Mouse (Mus musculus) heart, postnatal 14 days (tissue): Measurements from ENCODE around the gene Taar3. TPM values are rescaled to one million over a fixed set of nuclear protein-coding genes. Genes with fewer than 3 reads are reported as not detected.

Experiments used
- DNase-seq, 2 experiments: peaks; one replicate each; pipeline ENCODE4 v3.0.0; 2021 to 2022
- intact Hi-C: fragments of 180-260 bp; cut with DNase I; formaldehyde crosslinking; loops from one replicate; pipeline ENCODE4 v1.15.1; 2025
- long read RNA-seq, 2 experiments: library from polyadenylated mRNA; stranded (forward); transcript quantifications; one replicate each; pipeline ENCODE4 v2.0.0; 2021
- total RNA-seq, 2 experiments: library from RNA; stranded (reverse); gene quantifications; 2 replicates each; pipeline ENCODE4 v1.2.3; 2021

Taar3 gene
- not detected for total RNA-seq
- long read RNA-seq, experiment 1: 0 reads
- long read RNA-seq, experiment 2: 0 reads

DNA sequence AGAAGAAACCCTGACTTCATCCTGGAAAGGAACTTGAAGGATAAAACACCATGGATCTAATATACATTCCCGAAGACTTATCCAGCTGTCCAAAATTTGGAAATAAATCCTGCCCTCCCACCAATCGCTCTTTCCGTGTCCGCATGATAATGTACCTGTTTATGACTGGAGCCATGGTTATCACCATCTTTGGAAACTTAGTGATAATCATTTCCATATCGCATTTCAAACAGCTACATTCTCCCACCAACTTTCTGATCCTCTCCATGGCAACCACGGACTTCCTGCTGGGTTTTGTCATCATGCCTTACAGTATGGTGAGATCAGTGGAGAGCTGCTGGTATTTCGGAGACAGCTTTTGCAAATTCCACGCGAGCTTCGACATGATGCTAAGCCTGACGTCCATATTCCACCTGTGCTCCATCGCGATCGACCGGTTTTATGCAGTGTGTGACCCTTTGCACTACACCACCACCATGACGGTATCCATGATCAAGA is at the start of gene Taar3:
Taar3 (plus strand) TSS at position 51 of the 498 bp plus-strand sequence.
- intact Hi-C loops: no loop called here
- DNase-seq: no peak

DNA sequence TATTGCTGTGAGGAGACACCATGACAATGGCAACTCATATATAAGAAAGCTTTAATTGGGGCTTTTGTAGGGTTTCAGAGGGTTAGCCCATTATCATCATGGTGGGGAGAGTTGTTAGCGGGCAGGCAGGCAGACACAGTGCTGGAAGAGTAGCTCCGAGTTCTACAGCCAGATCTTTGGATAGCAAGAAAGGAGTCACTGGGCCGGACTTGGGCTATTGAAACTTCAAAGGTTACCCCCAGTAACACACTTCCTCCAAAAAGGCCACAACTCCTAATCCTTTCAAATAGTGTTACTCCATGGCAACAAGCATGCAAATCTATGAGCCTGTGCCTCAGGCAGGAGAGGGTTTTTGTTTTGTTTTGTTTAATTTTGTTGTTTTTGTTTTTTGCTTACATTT is 48.2 kb upstream of the Taar3 start:
- no peak for DNase-seq
- intact Hi-C loops: no loop called here

- DNase-seq: no peak
- intact Hi-C loops: no loop called here
Observed at GRCm38 (mm10) chr10:23905661-23906060, 43.7 kb upstream of the Taar3 start.

- intact Hi-C loops: no loop called here
- no peak for DNase-seq
Observed at GRCm38 (mm10) chr10:23920056-23920455, 29.3 kb upstream of the Taar3 start, which contains the start of gene Taar1. Gene Taar1, plus strand, starts transcription at chr10:23920356.

DNA sequence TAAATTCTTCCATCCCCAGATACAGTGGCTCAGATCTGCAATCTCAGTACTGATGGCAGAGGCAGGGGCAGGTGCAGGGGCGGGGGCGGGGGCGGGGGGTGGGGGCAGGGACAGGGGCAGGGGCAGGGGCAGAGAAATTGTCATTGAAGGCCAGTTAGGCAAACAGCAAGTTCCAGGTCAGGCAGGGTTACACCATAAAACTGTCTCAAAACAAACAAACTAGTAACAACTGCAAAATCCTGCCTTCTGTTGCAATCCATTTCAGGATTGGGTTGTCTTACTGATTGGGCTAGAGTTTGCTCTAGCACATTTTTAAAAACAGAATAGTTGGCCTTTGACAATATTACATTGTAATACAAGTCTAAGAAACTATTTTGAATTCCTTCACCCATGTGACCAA is 26.9 kb upstream of the Taar3 start:
- DNase-seq: no peak
- intact Hi-C loops: no loop called here

DNA sequence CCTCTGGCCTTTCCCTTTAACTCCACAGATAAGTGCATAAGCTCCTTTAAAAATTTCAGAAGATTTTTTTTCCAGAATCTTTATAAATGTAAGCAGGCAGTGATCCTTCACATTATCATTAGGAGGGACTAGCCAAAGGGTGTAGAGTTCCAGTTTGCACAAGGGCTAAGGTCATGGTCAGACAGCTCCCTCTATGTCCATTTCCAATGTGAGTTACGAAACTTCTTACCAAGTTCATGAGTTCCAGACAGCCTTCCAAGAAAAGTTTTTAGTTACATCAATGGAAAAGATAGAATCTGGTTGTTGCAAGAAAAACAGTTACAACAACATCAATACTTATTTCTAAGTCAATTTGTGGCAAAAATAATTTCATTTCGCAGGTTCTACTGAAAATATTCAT is 25.4 kb upstream of the Taar3 start:
- no peak for DNase-seq
- intact Hi-C loops: no loop called here

DNA sequence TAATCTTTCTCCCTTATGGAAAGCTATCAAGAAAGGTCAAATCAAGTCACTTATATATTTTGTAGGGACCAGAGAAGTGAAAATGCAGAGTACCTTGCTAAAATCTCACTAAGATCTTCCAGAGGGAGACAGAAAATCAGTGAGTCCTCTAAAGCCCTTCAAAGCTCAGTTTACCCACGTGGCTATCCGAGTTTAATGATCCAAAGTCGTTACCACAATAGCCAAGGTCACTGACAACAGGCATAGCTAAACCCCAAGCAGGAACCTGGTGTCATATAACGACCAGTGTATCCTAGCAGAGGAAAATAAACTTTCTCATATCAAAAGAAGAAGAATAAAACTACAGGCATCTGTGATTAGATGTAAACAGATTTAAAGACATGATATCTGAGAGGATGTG is 11.7 kb upstream of the Taar3 start:
- DNase-seq: no peak
- intact Hi-C loops: no loop called here

- DNase-seq: no peak
- intact Hi-C loops: no loop called here
Observed at GRCm38 (mm10) chr10:23938312-23938711, 11.0 kb upstream of the Taar3 start, which contains the start of gene Taar2. Gene Taar2, plus strand, starts transcription at chr10:23938572.

DNA sequence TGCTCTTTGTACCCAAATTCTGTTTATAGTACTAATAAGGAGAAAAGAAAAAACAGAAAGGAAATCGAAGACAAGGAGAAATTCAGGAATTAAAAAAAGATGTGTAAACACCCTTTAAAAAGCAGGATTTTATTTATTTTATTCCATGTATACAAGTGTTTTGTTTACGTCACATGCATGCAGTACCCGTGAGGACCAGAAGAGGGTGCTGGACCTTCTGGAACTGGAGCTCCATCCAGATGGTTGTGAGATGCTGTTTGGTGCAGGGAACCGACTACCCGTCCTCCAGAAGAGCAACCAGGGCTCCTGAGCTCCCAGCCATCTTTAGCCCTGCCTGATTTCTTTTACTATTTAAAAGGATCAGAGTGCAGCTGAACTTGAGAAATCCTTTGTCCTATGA is 6.9 kb upstream of the Taar3 start:
- DNase-seq: no peak
- intact Hi-C loops: no loop called here

DNA sequence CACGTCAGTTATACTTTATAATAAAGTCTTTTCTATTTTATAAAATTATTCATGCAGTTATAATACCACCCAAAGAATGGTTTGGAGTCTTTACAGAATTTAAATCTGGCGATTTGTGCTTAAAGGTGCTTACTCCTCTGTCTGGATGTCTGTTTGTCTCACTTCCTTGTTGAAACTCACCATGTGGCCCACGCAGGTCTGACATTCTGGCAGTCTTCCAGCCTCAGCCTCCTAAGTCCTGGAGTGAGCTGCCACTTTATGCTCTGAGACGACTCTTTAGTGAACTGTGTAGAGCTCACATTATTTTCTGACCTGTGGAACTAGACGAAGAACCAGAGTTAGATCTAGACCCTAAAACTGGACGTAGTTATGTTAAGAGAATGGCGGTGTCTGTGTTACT is 1.3 kb upstream of the Taar3 start:
- no peak for DNase-seq
- intact Hi-C loops: no loop called here

GRCm38 (mm10) chr10:23951714-23952113 is 2.4 kb downstream of the Taar3 start:
- intact Hi-C loops: no loop called here

GRCm38 (mm10) chr10:23959071-23959470 is 9.7 kb downstream of the Taar3 start:
- intact Hi-C loops: no loop called here
- DNase-seq: no peak

More at GRCm38 (mm10) chr10:23951714-23952113, 2.4 kb downstream of the Taar3 start:
- DNase-seq: no peak

GRCm38 (mm10) chr10:23960444-23960915 is 11.1 kb downstream of the Taar3 start, which contains the start of gene Taar4:
Gene Taar4, plus strand, starts transcription at chr10:23960494.
- no peak for DNase-seq
- intact Hi-C loops: no loop called here

GRCm38 (mm10) chr10:23963444-23963843 is 14.1 kb downstream of the Taar3 start:
- intact Hi-C loops: no loop called here
- peak in 1 of 2 experiments; percentile 18 for DNase-seq

DNA sequence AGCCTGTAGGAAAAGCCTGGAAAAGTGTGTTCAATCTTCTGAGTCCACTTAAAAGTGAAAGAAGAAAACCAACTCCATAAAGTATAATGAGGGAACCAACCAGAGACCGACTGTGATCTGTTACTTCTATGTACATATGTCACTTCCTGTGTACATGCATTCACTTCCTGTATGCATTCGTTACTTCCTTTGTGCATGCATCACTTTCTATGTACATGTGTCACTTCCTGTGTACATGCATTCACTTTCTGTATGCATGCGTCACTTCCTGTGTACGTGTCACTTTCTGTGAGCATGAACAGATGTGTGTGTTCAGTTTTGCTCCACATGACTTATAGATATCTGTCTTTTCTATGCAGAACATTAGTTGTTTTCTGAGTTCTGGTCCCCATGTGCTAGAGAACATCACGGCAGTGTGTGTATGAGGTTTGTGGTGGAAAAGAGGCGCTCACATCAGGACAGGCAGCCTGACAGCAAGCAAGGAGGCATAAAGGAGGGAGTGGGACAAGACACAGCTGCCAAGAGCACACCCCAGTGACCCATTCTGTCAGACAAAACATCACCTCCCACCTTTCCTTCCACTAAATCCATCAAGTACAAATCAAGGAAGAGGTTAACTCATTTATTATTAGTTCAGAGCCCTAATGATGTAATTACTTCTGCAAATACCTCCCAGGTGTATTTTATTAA is 15.7 kb downstream of the Taar3 start:
- DNase-seq: no peak
- intact Hi-C loops: no loop called here

- intact Hi-C loops: no loop called here
- no peak for DNase-seq
Observed at GRCm38 (mm10) chr10:23970656-23971165, 21.4 kb downstream of the Taar3 start, which contains the start of gene Taar5. Gene Taar5, plus strand, starts transcription at chr10:23970706.

- intact Hi-C loops: no loop called here
- no peak for DNase-seq
Observed at GRCm38 (mm10) chr10:23971256-23971655, 21.9 kb downstream of the Taar3 start.

- intact Hi-C loops: loop anchor here (2.0 to 5.0 kb wide), 4 partner anchors 103 to 321 kb away; no protein-coding TSS in a partner anchor
Observed at GRCm38 (mm10) chr10:23977958-23978357, 28.6 kb downstream of the Taar3 start.

GRCm38 (mm10) chr10:23978901-23979705 is 29.7 kb downstream of the Taar3 start:
- peak; percentile 70 to 84 for DNase-seq
- intact Hi-C loops: loop anchor here (2.0 to 5.0 kb wide), 4 partner anchors 102 to 320 kb away; no protein-coding TSS in a partner anchor

More at GRCm38 (mm10) chr10:23977958-23978357, 28.6 kb downstream of the Taar3 start:
- no peak for DNase-seq

DNA sequence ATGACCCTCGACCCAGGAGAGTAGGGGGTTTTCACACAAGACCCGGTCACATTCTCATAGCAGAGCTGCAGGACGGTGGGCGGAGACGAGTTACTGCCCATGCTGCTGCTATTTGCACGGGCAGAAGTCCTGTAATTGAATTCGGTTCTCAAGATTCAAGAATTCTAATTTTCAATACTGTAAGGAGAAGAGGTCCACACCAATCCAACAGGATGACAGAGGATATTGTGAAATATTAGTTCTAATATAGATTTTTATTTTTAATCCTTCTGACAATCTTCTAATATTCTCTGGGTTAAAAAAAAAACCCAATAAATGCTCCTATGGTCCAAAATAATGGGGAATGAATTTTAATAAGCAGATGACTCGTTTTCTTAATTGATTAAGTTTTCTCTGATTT is 36.2 kb downstream of the Taar3 start, which contains the start of gene Taar6:
Taar6 (minus strand) TSS at position 101 of the 400 bp plus-strand sequence.
- DNase-seq: no peak
- intact Hi-C loops: no loop called here

DNA sequence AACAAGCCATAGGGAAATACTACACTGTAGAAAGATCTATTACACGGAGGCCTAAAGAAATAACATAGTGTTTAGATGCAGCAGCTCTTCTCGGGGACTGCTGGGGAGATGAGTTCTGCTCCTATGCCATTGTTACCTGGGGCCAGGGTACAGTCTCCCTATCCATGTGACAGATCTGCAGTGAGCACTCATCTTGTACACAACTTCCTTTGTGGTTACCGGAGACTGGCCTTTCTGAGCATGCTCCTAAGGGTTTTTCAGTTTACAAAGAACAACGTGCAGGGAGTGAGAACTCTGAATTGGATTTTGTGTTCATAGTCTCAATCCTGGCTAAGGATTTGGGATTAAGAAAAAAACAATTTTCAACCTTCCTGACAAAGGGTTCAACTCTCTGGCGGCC is 37.1 kb downstream of the Taar3 start:
- intact Hi-C loops: no loop called here
- no peak for DNase-seq
